Mouse (Mus musculus) lung, adult 2 months (tissue): Measurements from ENCODE around the gene Tmem233.

Experiments
- CTCF ChIP-seq: fragments of 200-500 bp; IDR thresholded peaks from 2 replicates; pipeline ENCODE4 v1.5.1; 2011; ENCODE audit warnings: mild to moderate bottlenecking, low read length, control low read depth; ENCODE audit not compliant: insufficient read depth
- POLR2A ChIP-seq: fragments of 200-500 bp; IDR thresholded peaks from 2 replicates; pipeline ENCODE4 v1.6.1; 2011; ENCODE audit warnings: low read depth, mild to moderate bottlenecking, control low read depth, low read length, borderline replicate concordance; ENCODE audit errors: extremely low read depth

GRCm38 (mm10) chr5:116012503-116012902 is 70.5 kb downstream of the Tmem233 start:
- TF ChIP-seq CTCF (no peak), POLR2A (no peak)
